Mouse (Mus musculus) layer of hippocampus, adult 11-12 months (tissue): Measurements from ENCODE around the gene Grin2b.

Source experiments
- DNase-seq: peaks from one replicate; pipeline ENCODE4 v3.0.0; 2022; ENCODE audit warnings: low spot score

Gene Grin2b

GRCm38 (mm10) chr6:136010290-136011037 is 162.8 kb downstream of the Grin2b start:
- peak; percentile 42 for DNase-seq

- DNase-seq = no peak
Measured at GRCm38 (mm10) chr6:136008120-136008519, 165.2 kb downstream of the Grin2b start.

GRCm38 (mm10) chr6:135994691-135995090 is 178.6 kb downstream of the Grin2b start:
- DNase-seq = no peak

DNA sequence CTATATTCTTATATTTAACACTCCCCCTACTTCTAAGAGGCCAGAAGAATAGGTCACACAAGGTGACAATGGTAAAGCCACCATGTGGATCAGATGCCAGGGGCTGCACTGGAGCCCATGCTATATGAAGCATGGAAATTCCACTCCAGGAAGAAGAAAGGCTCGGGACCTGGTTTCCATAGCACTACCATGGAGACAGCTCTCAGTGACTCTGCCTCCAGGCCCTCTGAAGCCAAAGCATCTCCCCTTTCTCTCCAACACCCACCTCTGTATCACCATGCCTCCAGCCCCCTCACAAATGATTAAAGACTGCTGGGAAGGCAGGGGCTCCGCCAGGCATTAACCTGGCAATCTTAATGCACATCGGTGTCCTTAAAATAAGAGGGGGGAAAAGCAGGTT is 179.4 kb downstream of the Grin2b start:
- no peak for DNase-seq

DNA sequence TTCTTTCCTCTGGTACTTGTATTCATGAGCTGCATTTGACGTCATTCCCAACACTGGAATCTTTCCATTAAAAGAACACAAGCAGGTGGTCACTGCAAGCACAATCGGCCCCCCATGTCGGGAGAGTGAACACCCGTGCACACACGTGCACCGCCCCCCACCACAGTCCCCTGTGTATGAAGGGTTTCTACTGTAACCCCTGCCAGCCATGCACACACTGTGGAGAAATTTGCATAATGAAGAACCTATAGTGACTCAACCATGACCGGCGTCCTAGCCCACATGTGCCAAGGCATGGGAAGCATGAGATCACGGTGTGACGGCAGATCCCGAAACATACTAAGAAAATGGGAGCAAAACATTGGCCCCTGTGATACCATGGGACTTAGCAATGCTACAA is 179.9 kb downstream of the Grin2b start:
- DNase-seq = no peak

- no peak for DNase-seq
Measured at GRCm38 (mm10) chr6:135976106-135976505, 197.2 kb downstream of the Grin2b start.

DNA sequence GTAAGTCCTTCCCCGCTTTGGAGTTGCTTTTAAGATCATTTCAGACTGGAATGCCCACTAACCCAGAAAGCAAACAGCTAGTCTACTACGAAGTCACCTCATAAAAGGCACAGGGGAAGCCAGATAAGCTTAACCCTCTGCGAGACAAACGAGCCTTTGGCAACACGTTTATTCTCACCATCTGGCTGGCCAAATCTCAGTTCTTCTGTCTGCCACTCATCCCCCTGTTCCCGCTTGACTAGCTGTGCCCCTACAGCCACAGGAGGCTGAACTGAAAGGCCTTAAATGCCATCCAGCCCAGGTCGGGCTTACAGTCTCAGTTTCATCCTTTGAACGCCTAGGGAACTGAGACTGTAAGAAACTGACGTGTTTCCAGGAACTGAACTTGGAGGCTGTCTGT is 200.8 kb downstream of the Grin2b start:
- DNase-seq = no peak

DNA sequence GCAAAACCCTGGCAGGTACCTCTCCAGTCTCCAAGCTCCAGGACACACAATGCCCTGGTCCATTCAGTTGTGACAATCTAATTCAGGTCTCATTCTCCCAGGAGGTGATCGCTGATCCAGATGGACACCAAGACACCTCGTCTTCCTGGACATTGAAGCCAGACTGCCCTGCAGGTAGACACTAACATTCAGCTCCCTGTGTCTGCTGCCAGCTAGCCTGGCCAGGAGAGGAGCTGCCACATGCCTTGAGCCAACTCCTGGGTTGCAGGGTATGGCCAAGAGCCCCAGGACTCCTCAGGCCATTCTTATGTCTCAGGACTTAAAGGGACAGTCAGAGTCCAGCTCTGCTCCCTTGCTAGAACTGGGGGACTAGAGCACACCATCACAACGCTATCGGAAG is 201.8 kb downstream of the Grin2b start:
- no peak for DNase-seq

DNA sequence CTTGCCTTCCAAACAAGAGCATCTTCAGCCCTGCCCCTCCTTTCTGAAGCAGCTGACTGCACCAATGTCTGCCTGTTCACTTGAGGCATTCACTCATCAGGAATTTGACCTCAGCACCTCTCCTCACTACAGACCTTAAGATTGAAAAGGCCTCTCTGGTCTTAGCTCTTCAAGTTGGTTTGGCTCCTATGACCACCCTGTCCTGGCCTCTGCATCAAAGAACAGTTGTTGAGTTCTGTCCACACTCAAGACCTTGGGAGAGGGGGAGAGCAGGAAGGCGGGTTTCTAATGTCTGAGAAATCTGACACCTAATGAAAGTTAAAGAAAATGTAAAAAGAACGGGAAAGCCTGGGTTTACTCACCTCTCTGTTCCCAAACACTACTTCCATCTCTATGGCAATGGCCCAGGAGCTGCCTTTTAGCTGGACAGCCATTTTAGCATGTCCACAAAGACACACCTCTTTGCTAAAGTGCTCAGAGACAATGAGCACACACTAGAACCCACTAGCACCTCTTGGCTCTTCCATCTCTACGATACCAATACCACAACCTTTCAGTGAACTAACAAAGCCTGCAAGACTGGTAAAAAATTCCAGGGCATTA is 202.5 kb downstream of the Grin2b start:
- no peak for DNase-seq

- no peak for DNase-seq
Measured at GRCm38 (mm10) chr6:135961766-135962165, 211.5 kb downstream of the Grin2b start.

DNA sequence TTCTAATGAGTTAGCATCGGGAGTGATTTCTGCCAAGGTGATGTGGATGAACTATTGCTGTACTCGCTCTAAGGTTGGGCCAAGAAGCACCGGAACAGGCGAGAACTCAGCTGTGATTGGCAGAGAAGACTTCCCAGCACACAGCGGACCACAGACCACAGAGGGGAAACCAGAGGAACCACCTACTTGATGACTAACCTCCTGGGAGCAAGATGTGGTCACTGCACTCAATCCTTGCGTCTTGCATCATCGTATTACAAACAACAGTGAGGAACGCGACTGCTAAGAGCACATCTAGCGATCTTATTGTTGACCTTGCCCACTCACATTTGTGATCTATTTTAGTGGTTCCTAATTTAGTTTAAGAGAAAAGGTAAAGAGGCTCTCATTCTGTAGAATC is 213.7 kb downstream of the Grin2b start:
- DNase-seq = no peak

DNA sequence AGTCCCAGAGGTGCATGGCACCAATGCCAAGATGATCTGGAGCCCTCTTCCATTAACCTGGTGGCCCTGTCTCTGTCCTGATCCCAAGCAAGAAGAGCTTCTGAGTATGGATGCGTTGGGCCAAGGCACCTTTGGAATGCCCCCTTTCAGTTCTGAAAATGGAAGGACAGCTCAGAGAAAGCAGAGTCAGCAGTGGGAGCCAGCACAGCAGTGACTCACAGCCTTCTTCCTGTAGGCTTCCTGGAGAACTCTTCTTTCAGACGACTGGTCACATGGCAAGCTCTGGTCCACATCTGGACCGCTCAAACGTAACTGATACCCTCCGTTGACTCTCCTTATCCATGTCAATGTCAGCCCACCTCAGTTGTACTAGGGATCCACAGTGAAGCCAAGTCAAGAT is 221.6 kb downstream of the Grin2b start:
- no peak for DNase-seq

DNA sequence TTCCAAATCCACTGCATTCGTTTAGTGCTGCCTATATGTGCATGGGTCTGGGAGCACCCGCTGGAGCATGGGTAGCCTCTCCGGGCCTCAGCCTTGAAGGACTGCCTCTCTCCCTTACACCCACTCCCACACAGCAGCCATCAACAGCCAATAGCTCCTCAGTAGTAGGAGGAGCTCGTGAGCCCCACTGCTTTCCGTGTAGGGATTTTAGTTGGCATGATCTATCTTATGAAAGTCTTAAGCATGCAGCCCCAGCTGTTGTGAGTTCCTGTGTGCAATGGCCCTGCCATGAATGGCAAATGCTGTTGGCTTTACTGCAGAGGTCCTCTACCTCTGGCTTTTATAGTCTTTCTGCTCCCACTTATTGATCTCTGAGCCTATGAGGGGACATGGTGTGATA is 227.8 kb downstream of the Grin2b start:
- DNase-seq = no peak

DNA sequence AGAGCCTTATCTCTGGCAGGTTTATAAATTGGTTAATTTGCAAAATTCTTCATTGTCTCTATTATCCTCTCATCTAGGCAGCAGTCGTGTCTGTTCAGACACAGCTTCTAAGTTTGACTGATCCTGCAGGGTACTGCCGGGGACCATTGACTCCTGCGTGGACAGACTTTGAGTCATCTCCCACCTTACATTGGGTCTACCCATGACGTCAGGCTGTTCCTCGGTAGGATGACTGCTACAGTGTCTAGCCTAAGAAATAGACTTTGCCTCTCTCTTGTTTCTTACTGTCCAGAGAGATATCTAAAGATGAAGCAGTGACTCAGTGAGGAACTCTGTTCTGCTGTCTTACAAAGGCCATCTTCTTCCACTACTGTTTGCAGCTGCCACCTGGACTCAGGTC is 229.0 kb downstream of the Grin2b start:
- no peak for DNase-seq

GRCm38 (mm10) chr6:135943121-135943617 is 230.1 kb downstream of the Grin2b start:
- DNase-seq = no peak

DNA sequence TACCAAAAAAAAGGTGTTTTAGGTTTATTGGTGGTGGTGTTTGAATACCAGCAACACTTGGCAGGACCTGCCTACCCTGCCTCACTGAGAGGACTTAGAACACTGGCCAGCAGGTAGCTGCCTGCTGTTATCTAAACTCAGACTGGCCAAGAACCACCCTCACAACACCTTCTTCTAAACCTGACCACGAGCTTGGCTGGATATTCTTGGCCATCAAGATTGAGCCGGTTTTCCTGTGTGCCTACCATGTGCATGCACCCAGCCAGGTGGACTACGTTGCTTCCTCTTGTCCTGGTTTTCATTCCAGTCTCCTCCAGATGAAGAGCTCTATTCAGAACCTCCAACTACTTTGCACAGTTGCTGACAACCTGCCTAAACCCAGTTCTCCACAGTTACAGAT is 240.4 kb downstream of the Grin2b start:
- no peak for DNase-seq

- DNase-seq = no peak
Measured at GRCm38 (mm10) chr6:135932400-135932920, 240.9 kb downstream of the Grin2b start.

- no peak for DNase-seq
Measured at GRCm38 (mm10) chr6:135917676-135918075, 255.6 kb downstream of the Grin2b start.

- DNase-seq = no peak
Measured at GRCm38 (mm10) chr6:135914608-135915007, 258.7 kb downstream of the Grin2b start.

DNA sequence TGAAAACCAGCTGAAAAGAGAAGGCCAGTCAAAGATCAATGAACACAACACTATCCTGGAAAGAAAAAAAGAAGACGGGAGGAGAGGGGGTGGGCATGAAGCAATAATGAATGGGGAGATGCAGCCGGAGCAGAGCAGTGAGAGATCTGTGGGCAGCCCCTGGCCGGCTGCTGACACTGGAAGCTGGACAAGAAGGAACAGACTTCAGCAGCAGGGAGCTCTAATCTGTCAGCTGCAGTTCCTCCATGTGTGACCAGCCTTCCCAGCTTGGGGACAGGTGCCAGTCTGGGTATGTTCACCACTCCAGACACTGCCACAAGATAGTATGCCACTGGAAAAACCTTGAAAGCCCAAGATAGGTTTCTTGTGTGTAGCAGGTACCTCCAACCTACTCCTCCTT is 261.2 kb downstream of the Grin2b start:
- no peak for DNase-seq

DNA sequence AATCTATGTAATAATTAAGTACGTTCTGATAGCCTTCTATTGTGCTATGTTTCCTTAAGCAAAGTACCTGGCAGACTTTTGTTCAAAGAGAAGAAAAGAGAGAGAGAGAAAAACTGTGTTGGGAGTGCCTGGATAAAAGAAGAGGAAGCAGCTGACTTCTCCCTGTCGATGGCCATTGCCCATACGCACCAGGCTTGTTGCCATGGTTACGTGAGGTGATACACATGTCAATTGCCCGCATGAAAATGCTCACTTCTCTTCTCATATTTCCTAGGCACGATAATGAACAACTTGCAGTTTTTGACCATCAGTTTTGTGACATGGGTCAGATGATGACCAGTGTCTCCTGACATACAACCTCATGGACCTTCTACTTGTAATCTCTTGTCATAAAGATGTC is 262.2 kb downstream of the Grin2b start:
- no peak for DNase-seq

GRCm38 (mm10) chr6:135907540-135908320 is 265.6 kb downstream of the Grin2b start:
- peak; percentile 90 for DNase-seq

DNA sequence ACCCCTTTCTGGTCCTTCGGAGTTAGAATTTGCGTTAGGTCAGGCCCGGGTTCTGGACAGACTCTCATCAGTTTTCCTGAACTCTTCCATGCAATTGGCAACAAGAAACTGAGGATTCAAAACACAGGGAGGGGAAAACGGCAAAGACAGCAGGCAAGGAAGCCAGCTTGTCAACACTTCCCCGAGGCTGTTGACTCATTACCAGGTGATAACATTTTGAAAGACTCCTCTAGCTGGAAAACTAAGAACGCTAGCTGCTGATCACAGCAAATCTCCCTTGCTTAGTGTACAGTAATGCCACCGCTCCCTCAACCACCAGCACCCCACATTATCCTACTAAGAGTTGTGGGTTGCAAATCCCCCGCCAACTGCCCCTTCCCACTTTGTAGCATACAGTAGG is 266.2 kb downstream of the Grin2b start:
- no peak for DNase-seq
